ENCODE assay signal across 8 mouse cellular contexts in genomic region chr4:152039831-152040310, GRCm38 (mm10). TPM values are rescaled to one million over a fixed set of nuclear protein-coding genes. Genes with fewer than 3 reads are reported as not detected.
DNase-seq lines count a peak whose midpoint lies in the region; ATAC-seq and TF ChIP-seq lines count a peak whose summit lies in the region.

No protein-coding gene starts in this region.

- TF ChIP-seq EP300 in lung, postnatal 0 days (IDR thresholded peaks at IDR 0.05) = no peak

- ATAC-seq in lung, postnatal 0 days = no peak
- ATAC-seq in erythroid progenitor cell, adult 5-6 weeks (replicated peaks; ENCODE audit: low FRiP score, poor library complexity, severe bottlenecking) = 0 out of 2 replicates have a peak, but pooled peaks have one; percentile 10
- ATAC-seq in neural tube, embryonic 15.5 days (ENCODE audit: low FRiP score) = no peak

- DNase-seq in lung, postnatal 0 days (ENCODE audit: low spot score) = no peak
- DNase-seq in lung, postnatal 14 days = no peak
- DNase-seq in kidney, postnatal 36 days = peak; percentile 30 to 55
- DNase-seq in adrenal gland, postnatal 4 days (ENCODE audit: low spot score in 2 of 2) = no peak
- DNase-seq in ovary, postnatal 14 days (ENCODE audit: low spot score) = no peak
- DNase-seq in retina, embryonic 14.5 days (ENCODE audit: low spot score) = no peak

- H3K9ac ChIP-seq in lung, postnatal 0 days (replicated peaks; ENCODE audit: low read depth) = peak overlapping the region; percentile 71
- H3K9ac ChIP-seq in neural tube, embryonic 15.5 days (replicated peaks) = peak overlapping the region; percentile 85

- TF ChIP-seq CTCF in lung, postnatal 0 days (IDR thresholded peaks at IDR 0.05) = no peak

- peak overlapping the region; percentile 32; the same call in 1 of the 2 replicates for H3K27ac ChIP-seq in lung, postnatal 0 days (ENCODE audit: low read length)
- H3K27ac ChIP-seq in neural tube, embryonic 15.5 days (replicated peaks) = no peak overlapping the region

- H3K4me2 ChIP-seq in lung, postnatal 0 days (replicated peaks; ENCODE audit: low read depth, low read length) = peak overlapping the region; percentile 99
- peak overlapping the region; percentile 95 for H3K4me2 ChIP-seq in neural tube, embryonic 15.5 days

- H3K9me3 ChIP-seq in lung, postnatal 0 days (ENCODE audit: low read length) = no peaks in the 10 kb centered on the region
- no peaks in the 10 kb centered on the region for H3K9me3 ChIP-seq in neural tube, embryonic 15.5 days (replicated peaks)

- 4% methylated on average over 25 of the region's 25 CpGs for WGBS in lung, postnatal 0 days
- WGBS in neural tube, embryonic 15.5 days = 5% methylated on average over 25 of the region's 25 CpGs

- H3K27me3 ChIP-seq in lung, postnatal 0 days (replicated peaks; ENCODE audit: insufficient read depth, low read length) = no peaks in the 10 kb centered on the region
- H3K27me3 ChIP-seq in neural tube, embryonic 15.5 days (replicated peaks) = no peaks in the 10 kb centered on the region

- peaks cover 9% of the 10 kb centered on the region; the same call in 1 of the 2 replicates for H3K36me3 ChIP-seq in lung, postnatal 0 days (ENCODE audit: insufficient read depth, low read length)
- peaks cover 39% of the 10 kb centered on the region for H3K36me3 ChIP-seq in neural tube, embryonic 15.5 days

- peak overlapping the region; percentile 87 for H3K4me3 ChIP-seq in lung, postnatal 0 days (ENCODE audit: low read depth, low read length)
- H3K4me3 ChIP-seq in neural tube, embryonic 15.5 days (replicated peaks) = peak overlapping the region; percentile 97

- H3K4me1 ChIP-seq in lung, postnatal 0 days (ENCODE audit: insufficient read depth, low read depth, low read length) = no peaks in the 10 kb centered on the region
- H3K4me1 ChIP-seq in neural tube, embryonic 15.5 days = peaks cover 20% of the 10 kb centered on the region

RNA-seq across cellular contexts. Expression of gene Nol9, which starts 0.8 kb away (rescaled TPM):
- polyA plus RNA-seq in lung, postnatal 0 days (2015; fragmentation: Nextera tagmentation; extraction: Ambion mirVana) = 10.0 and 11.3 TPM in 2 replicates
- total RNA-seq in erythroid progenitor cell, adult 5-6 weeks (2015; ENCODE audit: low replicate concordance) = 7.1 and 10.1 TPM in 2 replicates
- 4.9 and 5.0 TPM in 2 replicates for total RNA-seq in erythroid progenitor cell, adult 5-6 weeks (2017; ENCODE audit: low replicate concordance)
- 26.0 and 26.4 TPM in 2 replicates for polyA plus RNA-seq in neural tube, embryonic 15.5 days (2015; fragmentation: Nextera tagmentation; extraction: Ambion mirVana)
- 10 to 100 TPM; 22.5 to 23.4 TPM for total RNA-seq in adrenal gland, postnatal 4 days (2021)

RNA-seq across cellular contexts. Expression of gene Tas1r1, which starts 1.5 kb away (rescaled TPM):
- 0.21 and 0.35 TPM in 2 replicates for polyA plus RNA-seq in lung, postnatal 0 days (2015; fragmentation: Nextera tagmentation; extraction: Ambion mirVana)
- total RNA-seq in erythroid progenitor cell, adult 5-6 weeks (2015; ENCODE audit: low replicate concordance) = not detected in 2 replicates
- not detected in 2 replicates for total RNA-seq in erythroid progenitor cell, adult 5-6 weeks (2017; ENCODE audit: low replicate concordance)
- polyA plus RNA-seq in neural tube, embryonic 15.5 days (2015; fragmentation: Nextera tagmentation; extraction: Ambion mirVana) = 2.1 and 2.2 TPM in 2 replicates
- under 1 TPM; 0.25 to 0.37 TPM for total RNA-seq in adrenal gland, postnatal 4 days (2021)

RNA-seq across cellular contexts. Expression of gene Zbtb48, which starts 12.4 kb away (rescaled TPM):
- polyA plus RNA-seq in lung, postnatal 0 days (2015; fragmentation: Nextera tagmentation; extraction: Ambion mirVana) = 13.2 and 13.7 TPM in 2 replicates
- 5.4 TPM in 1 of 2 replicates, not detected in the other for total RNA-seq in erythroid progenitor cell, adult 5-6 weeks (2015; ENCODE audit: low replicate concordance)
- 2.7 and 4.2 TPM in 2 replicates for total RNA-seq in erythroid progenitor cell, adult 5-6 weeks (2017; ENCODE audit: low replicate concordance)
- 15.9 and 16.4 TPM in 2 replicates for polyA plus RNA-seq in neural tube, embryonic 15.5 days (2015; fragmentation: Nextera tagmentation; extraction: Ambion mirVana)
- 10 to 100 TPM; 16.8 to 17.0 TPM for total RNA-seq in adrenal gland, postnatal 4 days (2021)

RNA-seq across cellular contexts. Expression of gene Klhl21, which starts 31.3 kb away (rescaled TPM):
- polyA plus RNA-seq in lung, postnatal 0 days (2015; fragmentation: Nextera tagmentation; extraction: Ambion mirVana) = 13.4 and 13.7 TPM in 2 replicates
- 1.3 and 2.9 TPM in 2 replicates for total RNA-seq in erythroid progenitor cell, adult 5-6 weeks (2015; ENCODE audit: low replicate concordance)
- 0.91 and 1.0 TPM in 2 replicates for total RNA-seq in erythroid progenitor cell, adult 5-6 weeks (2017; ENCODE audit: low replicate concordance)
- polyA plus RNA-seq in neural tube, embryonic 15.5 days (2015; fragmentation: Nextera tagmentation; extraction: Ambion mirVana) = 5.7 and 7.8 TPM in 2 replicates
- total RNA-seq in adrenal gland, postnatal 4 days (2021) = 10 to 100 TPM; 18.8 to 19.3 TPM

RNA-seq across cellular contexts. Expression of gene Plekhg5, which starts 32.4 kb away (rescaled TPM):
- 17.4 and 18.8 TPM in 2 replicates for polyA plus RNA-seq in lung, postnatal 0 days (2015; fragmentation: Nextera tagmentation; extraction: Ambion mirVana)
- 1.7 and 2.9 TPM in 2 replicates for total RNA-seq in erythroid progenitor cell, adult 5-6 weeks (2015; ENCODE audit: low replicate concordance)
- 3.5 and 5.3 TPM in 2 replicates for total RNA-seq in erythroid progenitor cell, adult 5-6 weeks (2017; ENCODE audit: low replicate concordance)
- polyA plus RNA-seq in neural tube, embryonic 15.5 days (2015; fragmentation: Nextera tagmentation; extraction: Ambion mirVana) = 13.5 and 13.6 TPM in 2 replicates
- 10 to 100 TPM; 26.2 to 32.1 TPM for total RNA-seq in adrenal gland, postnatal 4 days (2021)

Comparison
In these comparisons a context has a peak if more than half of its experiments do, and no peak if none do; other contexts are left out.
1. DNase-seq: peak in kidney, postnatal 36 days (2 of 2); none in lung, postnatal 0 days (single experiment), lung, postnatal 14 days (single experiment), adrenal gland, postnatal 4 days (0 of 2), ovary, postnatal 14 days (single experiment) and retina, embryonic 14.5 days (single experiment).